Mouse (Mus musculus) lung, postnatal 36 days (tissue): Measurements from ENCODE around the gene Vmn1r7.
"Not testable (repeated sequence)": the region's sequence is repeated elsewhere in the genome, so short reads cannot be mapped to it uniquely, and the experiment has no call there.

Experiments
- DNase-seq: peaks from one replicate; pipeline ENCODE4 v3.0.0; 2022; ENCODE audit warnings: mixed read lengths

The Vmn1r7 gene

GRCm38 (mm10) chr6:57025224-57025623, at the start of gene Vmn1r7:
TSS of gene Vmn1r7 (minus strand) at chr6:57025324.
- DNase-seq, result not testable (repeated sequence)

GRCm38 (mm10) chr6:57066487-57066886, 41.4 kb upstream of the Vmn1r7 start, which contains the start of gene Vmn1r9:
TSS of gene Vmn1r9 (plus strand) at chr6:57066787.
- no peak for DNase-seq

DNA sequence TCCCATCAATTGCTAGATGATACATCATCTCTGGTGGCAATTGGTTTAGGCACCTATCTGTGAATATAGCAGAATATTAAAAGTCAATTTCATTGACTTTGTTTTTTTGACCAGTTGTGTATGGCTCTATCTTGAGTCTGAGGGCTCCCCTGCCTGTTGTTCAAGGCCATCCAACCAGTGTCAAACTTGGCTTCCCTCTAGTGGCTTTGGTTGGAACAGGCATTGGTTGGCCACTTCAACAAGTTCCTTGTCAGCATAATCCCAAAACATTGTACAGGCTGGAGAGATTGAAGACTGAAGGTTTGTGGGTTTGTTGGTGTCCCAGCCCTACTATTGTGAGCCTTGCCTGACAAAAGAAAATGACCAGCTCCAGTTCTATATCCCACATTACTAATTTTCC, 38.6 kb upstream of the Vmn1r7 start:
- DNase-seq, result peak; percentile 0

DNA sequence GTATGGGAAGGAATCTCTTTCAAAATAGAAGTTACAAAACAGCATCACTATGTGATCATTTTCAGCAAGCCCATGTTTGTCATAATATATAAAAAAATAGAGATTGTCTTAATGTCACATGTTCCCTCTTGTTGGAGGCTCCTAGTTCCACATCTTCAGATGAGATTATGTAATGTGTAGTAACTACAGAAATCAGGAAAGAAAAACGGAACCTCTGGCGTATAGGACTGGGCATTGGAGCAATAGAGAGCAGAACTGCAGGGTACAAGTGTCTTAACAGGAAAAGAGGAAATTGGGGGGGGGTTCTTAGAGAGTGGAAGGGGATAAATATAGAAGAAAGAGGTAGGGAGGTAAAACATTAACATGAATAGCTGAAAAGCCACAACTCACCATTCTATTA, 9.6 kb upstream of the Vmn1r7 start:
- no peak for DNase-seq

DNA sequence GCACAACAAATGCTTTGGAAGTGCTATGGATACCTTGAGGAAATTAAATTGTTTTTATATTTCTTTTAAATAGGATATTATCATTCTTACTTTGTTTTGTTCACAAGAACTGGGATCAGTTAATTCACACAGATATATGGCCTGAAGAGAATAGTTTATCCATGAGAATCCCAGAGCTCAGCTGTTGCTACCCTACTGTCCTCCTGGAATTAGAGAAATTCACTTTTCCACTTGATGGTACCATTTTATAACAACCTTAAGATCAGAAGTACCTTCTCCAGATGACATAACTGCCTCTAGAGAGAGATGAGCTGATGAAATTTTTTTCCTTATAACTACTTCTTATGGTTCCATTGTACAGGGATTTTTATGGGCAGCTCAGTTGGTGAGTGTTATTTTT, 6.9 kb upstream of the Vmn1r7 start, which contains the start of gene Vmn1r8:
Gene Vmn1r8, plus strand, starts transcription at position 301 of the 400 bp plus-strand sequence.
- no peak for DNase-seq

GRCm38 (mm10) chr6:56996943-56997342, 28.2 kb downstream of the Vmn1r7 start, which contains the start of gene Vmn1r6:
TSS of gene Vmn1r6 (plus strand) at chr6:56997243.
- no peak for DNase-seq
